Mouse (Mus musculus): ENCODE results near the gene Esyt3. TPM values are rescaled to one million over a fixed set of nuclear protein-coding genes. Genes with fewer than 3 reads are reported as not detected.
A peak's percentile ranks its signal among the peaks of the same experiment; 100 is the strongest.

Gene Esyt3
- under 0.01 TPM in 1 of 2 replicates, not detected in the other for total RNA-seq (2014; rRNA removed)
- 0.06 and 0.11 TPM in 2 replicates for polyA plus RNA-seq (2012; rRNA removed)

DNA sequence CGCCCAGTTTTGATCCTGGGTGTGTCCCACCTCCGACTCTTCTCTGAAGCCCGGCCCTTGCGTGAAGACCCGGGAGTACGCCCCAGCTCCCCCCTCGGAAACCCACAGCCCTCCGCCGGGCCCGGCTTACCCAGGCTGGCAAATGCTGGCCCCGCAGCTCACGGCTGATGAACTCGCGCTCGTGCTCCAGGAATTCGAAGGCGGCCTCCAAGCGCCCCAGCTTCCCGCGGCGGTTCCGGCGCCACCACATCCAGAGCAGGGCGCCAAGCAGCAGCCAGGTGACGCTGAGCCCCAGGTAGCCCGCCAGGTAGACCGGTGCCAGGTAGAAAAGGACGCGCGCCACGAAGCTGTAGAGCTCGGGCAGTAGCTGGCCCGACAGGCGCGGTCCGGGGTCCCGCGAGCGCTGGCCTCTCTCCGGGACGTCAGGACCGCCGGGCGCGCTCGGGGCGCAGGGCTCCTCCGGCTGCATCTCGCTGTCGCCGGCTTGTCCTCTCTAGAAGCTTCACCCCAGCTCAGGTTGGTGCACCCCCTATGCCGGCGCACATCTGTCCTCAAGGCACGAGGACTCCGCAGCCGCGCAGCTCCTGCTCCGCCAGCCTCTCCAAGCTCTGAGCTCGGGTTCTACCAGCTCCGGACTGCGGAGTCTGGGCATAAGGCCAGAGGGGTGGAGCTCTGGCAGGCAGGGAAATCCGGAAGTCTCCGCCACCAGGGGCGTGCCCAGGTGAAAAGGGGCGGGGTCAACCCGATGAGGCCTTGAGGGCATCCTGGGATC lies at the start of gene Esyt3:
Gene Esyt3, minus strand, starts transcription at position 637 of the 772 bp plus-strand sequence.
- Histone ChIP-seq H3K4me1 (ENCODE audit: control insufficient read depth, insufficient read depth, low read length) (no peaks in the 10 kb centered on the region; the same call in 1 of the 2 replicates), H3K9ac (ENCODE audit: low read depth, low read length) (no peak within 1 kb of the TSS), H3K36me3 (ENCODE audit: control insufficient read depth, insufficient read depth, low read length) (no peaks in the 10 kb centered on the region), H3K27ac (replicated peaks; ENCODE audit: insufficient read depth, low read depth, low read length) (no peak within 1 kb of the TSS), H3K79me2 (ENCODE audit: control insufficient read depth, insufficient read depth, low read length) (no peaks in the 10 kb centered on the region), H3K27me3 (ENCODE audit: control insufficient read depth, insufficient read depth, low read length) (peaks cover 11% of the 10 kb centered on the region; the same call in 1 of the 2 replicates), H3K4me3 (ENCODE audit: insufficient read depth, low read depth, low read length) (peak within 1 kb of the TSS; percentile 39; the same call in 1 of the 2 replicates)
- DNase-seq (ENCODE audit: extremely low read depth, low read depth, low spot score): peak; percentile 10
- 2% methylated on average over 66 of the region's 66 CpGs for WGBS
- TF ChIP-seq CTCF (IDR thresholded peaks at IDR 0.05; ENCODE audit: low read depth, low read length) (no peak), POLR2A (IDR thresholded peaks at IDR 0.05; ENCODE audit: extremely low read depth, insufficient read depth, low read length) (no peak)

DNA sequence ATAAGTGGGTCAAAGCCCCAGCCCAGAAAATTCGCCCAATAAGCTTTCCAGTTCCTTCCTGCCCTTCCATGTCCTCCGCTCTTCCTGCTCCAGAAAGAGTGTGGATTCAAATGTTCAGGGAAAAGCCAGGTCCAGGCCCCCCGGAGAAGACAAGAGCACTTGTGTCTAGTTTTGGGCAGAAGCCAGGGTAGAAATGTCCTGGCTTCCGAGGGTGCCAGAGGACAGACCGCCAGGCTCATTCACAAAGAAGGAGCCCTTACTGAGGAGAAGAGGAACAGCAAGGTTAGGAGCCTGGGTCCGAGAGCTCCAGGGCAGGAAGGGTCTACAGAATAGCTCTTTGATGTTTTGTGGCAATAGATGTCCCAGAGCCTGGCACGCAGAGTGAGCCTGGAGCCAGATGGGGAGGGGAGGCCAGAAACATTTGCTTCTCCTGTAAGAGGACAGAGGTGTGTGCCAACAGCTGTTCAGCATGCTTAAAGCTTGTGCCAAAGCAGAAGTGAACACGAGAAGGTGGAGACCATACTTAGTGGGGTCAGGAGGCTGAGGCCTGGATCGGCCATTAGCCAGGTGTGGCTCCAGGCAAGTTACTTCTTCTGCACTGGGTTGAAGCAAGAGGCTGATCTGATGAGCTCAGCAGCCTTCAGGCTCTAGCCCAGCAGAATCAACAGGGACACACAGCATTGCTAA lies 43.1 kb upstream of the Esyt3 start:
- H3K36me3 ChIP-seq (ENCODE audit: control insufficient read depth, insufficient read depth, low read length): no peaks in the 10 kb centered on the region
- no peak for DNase-seq (ENCODE audit: extremely low read depth, low read depth, low spot score)
- H3K27ac ChIP-seq (replicated peaks; ENCODE audit: insufficient read depth, low read depth, low read length): no peak overlapping the region
- H3K9ac ChIP-seq (ENCODE audit: low read depth, low read length): no peak overlapping the region
- no peaks in the 10 kb centered on the region for H3K79me2 ChIP-seq (ENCODE audit: control insufficient read depth, insufficient read depth, low read length)
- no peak overlapping the region for H3K4me3 ChIP-seq (ENCODE audit: insufficient read depth, low read depth, low read length)
- WGBS: 75% methylated on average over 9 of the region's 9 CpGs
- H3K27me3 ChIP-seq (ENCODE audit: control insufficient read depth, insufficient read depth, low read length): no peaks in the 10 kb centered on the region
- no peaks in the 10 kb centered on the region for H3K4me1 ChIP-seq (ENCODE audit: control insufficient read depth, insufficient read depth, low read length)
- TF ChIP-seq CTCF (IDR thresholded peaks at IDR 0.05; ENCODE audit: low read depth, low read length) (no peak), POLR2A (IDR thresholded peaks at IDR 0.05; ENCODE audit: extremely low read depth, insufficient read depth, low read length) (no peak)

DNA sequence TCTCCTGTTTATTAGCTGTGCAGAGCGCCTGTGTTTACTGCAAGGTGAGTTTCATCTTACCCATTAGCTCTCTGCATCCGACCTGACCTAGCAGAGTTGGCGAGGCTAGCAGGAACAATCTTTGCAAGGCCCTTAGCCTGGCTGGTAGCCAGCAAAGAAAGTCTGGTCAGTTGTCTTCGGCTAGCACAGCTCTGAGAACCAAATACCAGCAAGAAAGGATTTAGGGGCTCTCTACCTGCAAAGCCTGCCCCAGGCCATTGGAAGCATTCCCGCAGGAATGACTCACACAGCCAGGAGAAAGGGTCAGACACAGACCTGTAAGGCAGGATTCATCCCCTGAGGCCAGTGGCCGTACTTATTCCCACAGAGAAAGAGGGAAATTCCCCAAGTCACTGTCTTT lies 42.4 kb upstream of the Esyt3 start:
- TF ChIP-seq CTCF (IDR thresholded peaks at IDR 0.05; ENCODE audit: low read depth, low read length) (no peak), POLR2A (IDR thresholded peaks at IDR 0.05; ENCODE audit: extremely low read depth, insufficient read depth, low read length) (no peak)
- Histone ChIP-seq H3K36me3 (ENCODE audit: control insufficient read depth, insufficient read depth, low read length) (no peaks in the 10 kb centered on the region), H3K4me1 (ENCODE audit: control insufficient read depth, insufficient read depth, low read length) (no peaks in the 10 kb centered on the region), H3K9ac (ENCODE audit: low read depth, low read length) (no peak overlapping the region), H3K27me3 (ENCODE audit: control insufficient read depth, insufficient read depth, low read length) (no peaks in the 10 kb centered on the region), H3K27ac (replicated peaks; ENCODE audit: insufficient read depth, low read depth, low read length) (no peak overlapping the region), H3K79me2 (ENCODE audit: control insufficient read depth, insufficient read depth, low read length) (no peaks in the 10 kb centered on the region), H3K4me3 (ENCODE audit: insufficient read depth, low read depth, low read length) (no peak overlapping the region)
- no peak for DNase-seq (ENCODE audit: extremely low read depth, low read depth, low spot score)
- WGBS: 72% methylated on average over 6 of the region's 6 CpGs

DNA sequence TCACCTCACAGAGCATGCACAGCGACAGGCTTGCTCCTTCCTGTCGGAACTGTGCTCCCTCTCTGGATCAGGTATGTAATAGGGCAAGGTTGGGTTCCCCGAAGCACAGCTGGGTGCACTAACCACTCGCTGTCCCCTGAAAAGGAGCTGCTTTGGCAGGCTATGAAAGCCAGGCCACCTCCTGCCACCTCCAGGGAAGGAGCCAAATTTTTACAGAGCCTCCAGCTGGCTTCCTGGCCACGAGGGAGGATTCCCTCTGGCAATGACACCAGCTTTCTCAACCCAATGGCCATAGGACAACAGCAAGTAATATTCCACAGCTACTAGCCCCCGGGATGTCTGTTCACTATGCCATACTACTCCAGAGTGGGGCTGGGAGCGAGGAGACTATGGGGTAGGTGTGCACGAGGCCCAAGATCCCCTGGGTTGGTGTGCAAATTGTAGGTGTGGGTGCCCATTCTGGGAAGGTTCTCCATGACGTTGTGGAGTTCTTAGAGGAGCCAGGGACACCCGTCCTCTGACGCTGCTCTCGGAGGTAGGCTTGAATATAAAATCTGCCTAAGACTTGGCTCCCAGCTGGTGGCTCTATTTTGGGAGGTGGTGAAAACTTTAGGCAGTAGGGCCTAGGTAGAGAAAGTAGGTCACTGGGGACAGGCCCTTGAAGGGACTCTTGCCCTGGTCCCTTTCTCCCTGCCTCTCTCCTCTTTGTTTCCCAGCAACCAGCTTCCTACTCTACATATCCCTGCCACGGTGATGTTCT lies 38.9 kb upstream of the Esyt3 start:
- Histone ChIP-seq H3K27ac (replicated peaks; ENCODE audit: insufficient read depth, low read depth, low read length) (no peak overlapping the region), H3K4me3 (ENCODE audit: insufficient read depth, low read depth, low read length) (no peak overlapping the region), H3K4me1 (ENCODE audit: control insufficient read depth, insufficient read depth, low read length) (no peaks in the 10 kb centered on the region), H3K79me2 (ENCODE audit: control insufficient read depth, insufficient read depth, low read length) (no peaks in the 10 kb centered on the region), H3K9ac (ENCODE audit: low read depth, low read length) (no peak overlapping the region), H3K27me3 (ENCODE audit: control insufficient read depth, insufficient read depth, low read length) (no peaks in the 10 kb centered on the region), H3K36me3 (ENCODE audit: control insufficient read depth, insufficient read depth, low read length) (no peaks in the 10 kb centered on the region)
- WGBS: 83% methylated on average over 13 of the region's 13 CpGs
- peak; percentile 36 for DNase-seq (ENCODE audit: extremely low read depth, low read depth, low spot score)
- TF ChIP-seq POLR2A (IDR thresholded peaks at IDR 0.05; ENCODE audit: extremely low read depth, insufficient read depth, low read length) (no peak), CTCF (IDR thresholded peaks at IDR 0.05; ENCODE audit: low read depth, low read length) (no peak)

DNA sequence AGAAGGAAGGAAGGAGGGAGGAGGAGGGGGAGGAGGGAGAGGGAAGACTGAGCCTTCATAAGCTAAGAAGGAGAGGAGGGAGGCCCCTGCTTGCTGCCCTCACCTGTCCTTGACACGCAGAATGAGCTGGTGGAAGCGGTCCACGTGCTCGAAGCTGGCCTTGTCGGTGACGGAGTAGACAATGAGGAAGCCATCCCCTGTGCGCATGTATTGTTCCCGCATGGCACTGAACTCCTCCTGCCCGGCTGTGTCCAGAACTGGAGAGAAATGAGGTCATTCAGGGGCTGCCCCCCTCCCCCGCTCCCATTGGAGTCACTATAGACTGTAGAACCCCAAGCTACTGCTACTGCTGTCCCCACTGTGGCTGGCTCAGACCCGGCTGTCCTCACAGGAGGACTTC lies 36.0 kb upstream of the Esyt3 start:
- TF ChIP-seq POLR2A (IDR thresholded peaks at IDR 0.05; ENCODE audit: extremely low read depth, insufficient read depth, low read length): no peak
- no peak for TF ChIP-seq CTCF (IDR thresholded peaks at IDR 0.05; ENCODE audit: low read depth, low read length)
- 90% methylated on average over 11 of the region's 11 CpGs for WGBS
- no peak overlapping the region for H3K9ac ChIP-seq (ENCODE audit: low read depth, low read length)
- no peak overlapping the region for H3K4me3 ChIP-seq (ENCODE audit: insufficient read depth, low read depth, low read length)
- no peaks in the 10 kb centered on the region for H3K36me3 ChIP-seq (ENCODE audit: control insufficient read depth, insufficient read depth, low read length)
- no peaks in the 10 kb centered on the region for H3K4me1 ChIP-seq (ENCODE audit: control insufficient read depth, insufficient read depth, low read length)
- H3K27me3 ChIP-seq (ENCODE audit: control insufficient read depth, insufficient read depth, low read length): no peaks in the 10 kb centered on the region
- H3K27ac ChIP-seq (replicated peaks; ENCODE audit: insufficient read depth, low read depth, low read length): no peak overlapping the region
- no peaks in the 10 kb centered on the region for H3K79me2 ChIP-seq (ENCODE audit: control insufficient read depth, insufficient read depth, low read length)
- no peak for DNase-seq (ENCODE audit: extremely low read depth, low read depth, low spot score)
